Mouse (Mus musculus) lung, postnatal 4 days (tissue): ENCODE results near the gene Plekhg5.
"Not testable (repeated sequence)": the region's sequence is repeated elsewhere in the genome, so short reads cannot be mapped to it uniquely, and the experiment has no call there.

Experiments used
- DNase-seq, 2 experiments: peaks; one replicate each; pipeline ENCODE4 v3.0.0; 2021

Plekhg5 gene

DNA sequence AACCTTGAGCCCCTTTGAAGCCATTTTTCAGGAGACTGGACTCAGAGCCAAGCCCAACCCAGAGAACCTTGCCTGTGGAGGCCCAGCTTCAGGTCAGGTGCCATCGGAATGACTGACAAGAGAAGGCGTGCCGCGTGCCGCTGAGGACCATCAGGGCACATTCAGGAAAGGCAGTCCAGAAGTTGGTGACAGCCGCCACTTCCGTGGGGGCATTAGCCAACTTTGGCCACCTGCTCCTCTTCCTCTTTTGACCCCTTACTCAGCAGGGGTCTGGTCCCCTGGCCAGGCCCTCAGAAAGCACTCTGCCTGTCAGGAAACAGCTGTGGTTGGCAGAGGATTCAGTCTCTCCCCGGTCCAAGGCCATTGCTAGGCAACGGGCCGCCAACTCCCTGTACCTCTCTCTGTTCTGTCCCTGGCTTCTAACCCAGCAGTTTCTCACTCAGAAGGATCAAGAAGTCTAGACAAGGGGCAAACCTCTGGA, at the start of gene Plekhg5:
Gene Plekhg5 (plus strand): TSS at position 378 of the 481 bp plus-strand sequence.
- DNase-seq = peak; percentile 62 to 82

DNA sequence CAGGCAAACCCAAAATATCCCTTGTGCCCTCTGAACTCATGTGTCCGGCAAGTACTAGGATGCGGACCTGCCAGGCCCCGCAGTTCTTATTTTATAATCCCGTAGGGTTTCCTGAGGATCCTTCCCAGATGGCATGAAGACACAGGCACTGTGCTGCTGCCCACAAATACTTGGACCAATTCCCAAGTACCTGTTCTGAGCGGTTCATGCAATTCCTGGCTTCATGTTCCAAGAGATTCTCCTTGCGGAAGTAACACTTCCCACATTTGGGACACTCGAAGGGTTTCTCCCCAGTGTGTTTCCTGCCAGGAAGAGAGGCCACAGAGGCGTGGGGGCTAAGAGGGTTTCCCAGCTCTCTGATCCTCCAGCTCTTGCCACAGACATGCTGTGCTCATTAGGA, 49.8 kb upstream of the Plekhg5 start:
- no peak for DNase-seq

DNA sequence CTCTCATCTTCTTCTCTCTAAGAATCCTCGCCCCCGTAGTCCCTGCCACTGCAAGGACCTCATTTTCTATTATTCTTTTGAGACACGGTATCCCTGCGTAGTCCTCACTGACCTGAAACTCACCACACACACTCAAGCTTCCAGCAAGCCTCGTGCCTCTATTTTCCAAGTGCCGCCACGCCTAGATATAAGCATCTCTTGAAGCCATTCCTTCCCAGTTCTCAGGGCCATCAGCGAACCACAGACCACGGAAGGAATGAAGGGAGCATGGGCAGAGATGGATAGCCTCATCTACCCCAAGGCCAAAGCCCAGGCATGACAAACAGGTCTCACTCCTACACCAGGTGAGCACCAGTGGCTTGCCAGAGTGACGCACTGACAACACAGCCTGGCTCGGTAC, 47.8 kb upstream of the Plekhg5 start:
- no peak for DNase-seq

DNA sequence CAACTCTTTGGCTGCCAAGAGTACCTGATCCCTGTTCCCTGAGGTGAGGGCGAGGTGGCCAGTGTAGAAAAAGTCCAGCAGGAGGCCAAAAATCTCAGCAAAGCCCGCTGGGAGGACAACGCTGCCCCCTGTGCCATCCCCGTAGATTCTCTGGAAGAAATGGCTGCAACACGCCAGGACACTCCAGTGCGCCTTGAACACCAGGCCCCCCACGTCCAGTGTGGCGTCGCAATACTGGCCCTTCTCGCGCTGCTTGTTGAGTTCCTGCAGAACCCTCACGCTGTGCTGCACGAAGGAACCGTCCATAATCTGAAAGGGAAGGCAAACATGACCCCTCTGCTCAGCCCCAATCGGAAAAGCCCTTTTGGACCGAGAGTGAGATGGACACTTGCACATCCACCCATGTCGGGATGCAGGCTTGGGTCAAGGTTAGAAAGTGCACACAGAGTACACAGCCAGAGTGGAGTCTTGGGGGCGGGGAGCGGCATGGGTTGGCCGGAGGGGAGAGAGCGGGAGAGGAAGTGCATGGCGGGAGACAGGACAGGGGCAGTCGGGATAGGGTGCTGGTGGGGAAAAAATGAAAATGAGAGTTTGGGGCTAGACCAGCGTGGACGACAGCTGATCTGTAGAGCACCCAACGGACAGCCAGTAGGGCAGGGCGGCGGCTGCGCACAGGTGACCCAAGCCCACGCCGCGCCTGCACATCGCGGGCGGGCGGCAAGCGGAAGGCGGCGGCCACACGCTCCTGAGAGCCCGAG, 45.4 kb upstream of the Plekhg5 start:
- DNase-seq = peak in 1 of 2 experiments; percentile 64

DNA sequence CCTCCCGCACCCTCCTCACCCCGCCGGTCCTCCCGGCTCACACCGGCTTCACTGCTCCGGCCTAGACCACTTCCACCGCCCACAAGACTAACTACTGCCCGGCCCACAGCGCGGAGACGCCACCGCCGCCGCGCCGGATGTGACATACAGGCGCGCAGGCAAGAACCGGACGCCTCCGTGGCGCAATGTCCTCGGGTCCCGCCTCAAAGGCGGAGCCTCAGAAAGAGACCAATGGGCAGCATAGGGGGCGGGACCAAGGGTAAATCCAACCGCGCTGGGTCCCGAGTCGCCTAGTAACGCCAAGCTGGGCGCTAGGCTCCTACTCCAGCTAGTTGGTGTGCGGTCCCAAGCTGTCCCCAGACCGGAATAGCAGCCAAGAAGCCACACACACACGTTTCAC, 44.8 kb upstream of the Plekhg5 start, which contains the start of gene Zbtb48:
Gene Zbtb48 (minus strand): TSS at position 148 of the 400 bp plus-strand sequence.
- DNase-seq = peak; percentile 98

DNA sequence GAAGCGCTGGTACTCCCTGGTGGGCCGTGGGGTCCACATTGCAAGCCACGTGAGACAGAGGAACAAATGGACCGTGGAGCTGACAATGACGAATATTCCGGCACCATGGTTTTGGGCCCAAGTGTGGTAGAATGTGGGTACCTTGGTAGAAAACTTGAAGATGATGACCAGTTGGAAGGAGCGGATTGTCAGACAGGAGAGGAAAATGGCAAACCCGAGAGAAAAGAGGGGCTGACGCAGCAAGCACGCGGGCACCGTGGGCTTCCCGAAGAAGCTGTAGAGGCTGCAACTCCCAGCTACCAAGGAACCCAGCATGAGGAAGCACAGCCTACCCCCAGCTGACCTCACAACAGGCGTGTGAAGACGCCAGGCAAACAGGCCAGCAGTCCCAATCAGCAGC, 43.8 kb upstream of the Plekhg5 start:
- no peak for DNase-seq

DNA sequence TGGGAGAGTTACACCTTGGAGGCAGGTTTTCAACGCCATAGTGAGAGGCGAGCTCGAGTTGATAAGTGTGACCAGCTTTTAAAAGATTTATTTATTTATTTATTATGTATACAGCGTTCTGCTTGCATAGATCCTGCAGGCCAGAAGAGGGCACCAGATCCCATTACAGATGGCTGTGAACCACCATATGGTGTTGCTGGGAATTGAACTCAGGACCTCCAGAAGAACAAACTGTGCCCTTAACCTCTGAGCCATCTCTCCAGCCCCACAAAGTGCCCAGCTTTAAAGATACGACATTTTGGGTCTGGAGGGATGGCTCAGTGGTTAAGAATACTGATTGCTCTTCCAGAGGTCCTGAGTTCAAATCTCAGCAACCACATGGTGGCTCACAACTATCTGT, 43.2 kb upstream of the Plekhg5 start:
- DNase-seq = peak in 1 of 2 experiments; percentile 44

DNA sequence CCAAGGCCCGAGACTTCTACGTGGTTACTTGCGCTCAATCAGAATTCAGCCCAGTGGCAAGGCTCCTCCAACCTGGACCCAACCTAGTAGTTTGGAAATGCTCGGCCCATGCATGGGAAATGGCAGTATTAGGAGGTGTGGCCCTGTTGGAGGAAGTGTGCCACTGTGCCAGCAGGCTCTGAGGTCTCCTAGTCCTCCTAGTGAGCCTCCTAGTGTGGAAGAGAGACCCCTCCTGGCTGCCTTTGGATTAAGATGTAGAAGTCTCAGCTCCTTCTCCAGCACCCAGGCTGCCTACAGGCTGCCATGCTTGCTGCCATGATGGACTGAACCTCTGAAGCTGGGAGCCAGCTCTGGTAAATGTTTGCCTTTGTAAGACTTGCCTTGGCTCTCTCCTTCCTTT, 42.3 kb upstream of the Plekhg5 start:
- DNase-seq = peak in 1 of 2 experiments; percentile 43

DNA sequence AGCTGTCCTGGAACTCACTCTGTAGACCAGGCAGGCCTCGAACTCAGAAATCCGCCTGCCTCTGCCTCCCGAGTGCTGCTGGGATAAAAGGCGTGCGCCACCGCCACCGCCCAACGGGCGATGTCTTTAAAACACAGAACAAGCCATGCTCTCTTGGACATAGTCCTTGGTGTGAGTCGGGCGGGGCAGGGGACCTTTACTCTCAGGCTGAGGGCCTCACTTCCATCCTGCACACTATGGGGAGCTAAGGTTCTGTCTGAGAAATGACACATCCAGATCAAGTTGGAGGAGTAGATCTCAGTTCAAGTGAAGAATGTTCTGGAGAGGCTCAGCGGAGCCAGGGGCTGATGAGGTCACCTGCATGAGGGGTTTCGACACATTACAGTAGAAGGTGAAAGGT, 39.4 kb upstream of the Plekhg5 start:
- DNase-seq = no peak

DNA sequence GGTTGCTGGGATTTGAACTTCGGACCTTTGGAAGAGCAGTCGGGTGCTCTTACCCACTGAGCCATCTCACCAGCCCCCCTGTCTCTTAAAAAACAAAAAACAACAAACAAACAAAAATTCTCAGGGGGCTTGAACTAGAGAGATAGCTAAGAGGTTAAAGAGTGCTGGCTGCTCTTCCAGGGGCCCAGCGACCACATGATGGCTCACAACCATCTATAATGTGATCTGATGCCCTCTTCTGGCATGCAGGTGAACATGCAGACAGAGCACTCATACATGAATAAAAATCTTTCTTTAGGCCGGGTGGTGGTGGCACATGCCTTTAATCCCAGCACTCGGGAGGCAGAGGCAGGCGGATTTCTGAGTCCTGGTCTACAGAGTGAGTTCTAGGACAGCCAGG, 35.8 kb upstream of the Plekhg5 start:
- not testable (repeated sequence) for DNase-seq

DNA sequence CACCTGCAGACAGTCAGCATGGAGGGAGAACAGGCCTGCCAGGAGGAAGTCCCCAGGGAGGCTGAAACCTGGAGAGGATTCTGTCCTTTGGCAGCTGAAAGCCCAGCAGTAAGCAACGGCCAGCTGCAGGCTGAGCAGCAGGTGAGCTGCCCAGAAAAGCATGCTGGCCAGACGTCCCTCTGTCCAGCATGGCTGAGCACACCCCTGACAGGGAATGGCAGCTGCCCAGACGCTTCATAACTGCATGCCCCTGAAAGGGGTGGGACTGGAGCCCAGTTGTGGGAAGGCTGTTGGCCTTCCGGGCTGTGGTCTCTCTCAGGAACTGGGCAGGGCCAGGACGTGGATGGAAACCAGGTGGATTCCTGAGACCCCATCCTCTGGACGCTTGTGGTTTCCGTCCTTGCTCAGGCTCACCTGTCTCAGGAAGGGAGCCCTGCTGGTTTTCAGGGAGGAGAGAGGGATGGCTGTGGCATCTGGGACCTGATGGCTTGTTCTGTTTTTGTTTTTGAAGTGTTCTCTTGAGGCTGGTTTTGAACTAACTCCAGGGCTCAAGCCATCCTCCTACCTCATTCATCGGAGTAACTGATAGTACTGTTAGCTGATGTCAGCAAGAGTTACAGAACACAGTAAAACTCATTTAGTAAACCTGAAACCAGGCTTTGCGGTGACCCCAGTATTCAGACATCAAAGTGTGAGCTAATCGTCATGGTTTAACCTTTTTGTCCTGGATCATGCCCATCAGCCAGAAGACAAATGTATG, 33.9 kb upstream of the Plekhg5 start, which contains the start of gene Tas1r1:
Gene Tas1r1 (minus strand): TSS at position 344 of the 760 bp plus-strand sequence.
- no peak for DNase-seq

DNA sequence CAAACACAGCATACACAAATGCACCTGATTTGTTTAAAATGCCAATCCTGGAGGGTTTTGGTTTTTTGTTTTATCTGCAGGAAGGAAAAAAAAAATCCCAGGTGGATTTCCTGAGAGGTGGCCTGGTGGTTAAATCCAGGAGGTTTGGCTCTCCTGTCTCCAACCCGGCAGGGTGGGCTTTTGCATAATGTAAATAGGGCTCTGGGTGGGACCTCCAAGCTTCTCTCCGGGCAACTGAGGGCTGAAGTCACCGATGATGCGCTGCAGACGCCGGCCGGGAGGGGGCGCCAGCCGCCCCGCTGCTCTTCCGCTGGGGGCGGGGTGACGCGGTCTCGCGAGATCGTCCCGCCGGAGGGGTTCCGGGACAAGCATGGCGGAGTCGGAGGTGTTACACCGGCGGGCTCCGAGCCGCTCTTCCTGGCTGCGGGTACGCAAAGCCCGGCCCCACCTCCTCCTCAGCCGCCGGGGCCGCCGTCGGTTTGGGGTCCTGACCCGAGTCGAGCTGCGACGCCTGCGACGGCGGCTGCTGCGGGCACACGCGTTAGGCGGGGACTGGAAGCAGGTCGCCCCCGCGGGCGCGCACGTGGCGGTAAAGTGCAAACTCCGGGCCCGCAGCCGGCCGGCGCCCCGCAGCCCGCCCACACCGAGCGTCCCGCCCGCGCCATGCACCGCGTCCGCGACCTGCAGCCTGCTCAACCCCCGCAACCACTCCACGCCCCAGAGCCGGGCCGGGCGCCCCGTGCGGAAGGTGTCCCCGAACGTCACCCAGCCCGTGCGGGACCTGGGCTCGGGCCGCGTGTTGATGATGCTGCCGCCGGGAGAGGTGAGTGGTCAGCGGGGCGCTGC, 33.1 kb upstream of the Plekhg5 start, which contains the start of gene Nol9:
Gene Nol9 (plus strand): TSS at position 337 of the 846 bp plus-strand sequence.
- DNase-seq = peak; percentile 95 to 96

DNA sequence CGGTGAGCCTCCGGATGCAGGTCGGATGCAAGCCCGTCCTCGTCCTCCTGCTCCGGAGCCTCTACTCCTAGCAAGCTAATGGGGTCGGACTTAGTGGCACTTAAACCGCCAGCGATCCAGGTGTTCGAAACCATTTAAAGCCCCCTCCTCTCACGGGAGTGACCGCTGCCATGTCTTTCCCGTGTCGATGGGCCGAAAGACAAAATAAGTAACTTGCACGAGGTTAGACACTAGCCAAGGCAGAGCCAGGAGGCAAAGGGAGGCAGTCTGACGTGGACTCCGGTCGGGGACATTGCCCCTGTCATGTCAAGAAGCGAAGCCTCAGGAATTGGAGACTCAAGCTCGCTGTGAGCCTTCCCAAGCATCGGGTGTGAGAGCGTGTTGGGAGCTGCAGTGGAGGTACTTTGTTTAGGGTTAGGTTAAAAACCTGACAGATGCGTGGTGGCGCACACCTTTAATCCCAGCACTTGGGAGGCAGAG, 32.4 kb upstream of the Plekhg5 start:
- no peak for DNase-seq

DNA sequence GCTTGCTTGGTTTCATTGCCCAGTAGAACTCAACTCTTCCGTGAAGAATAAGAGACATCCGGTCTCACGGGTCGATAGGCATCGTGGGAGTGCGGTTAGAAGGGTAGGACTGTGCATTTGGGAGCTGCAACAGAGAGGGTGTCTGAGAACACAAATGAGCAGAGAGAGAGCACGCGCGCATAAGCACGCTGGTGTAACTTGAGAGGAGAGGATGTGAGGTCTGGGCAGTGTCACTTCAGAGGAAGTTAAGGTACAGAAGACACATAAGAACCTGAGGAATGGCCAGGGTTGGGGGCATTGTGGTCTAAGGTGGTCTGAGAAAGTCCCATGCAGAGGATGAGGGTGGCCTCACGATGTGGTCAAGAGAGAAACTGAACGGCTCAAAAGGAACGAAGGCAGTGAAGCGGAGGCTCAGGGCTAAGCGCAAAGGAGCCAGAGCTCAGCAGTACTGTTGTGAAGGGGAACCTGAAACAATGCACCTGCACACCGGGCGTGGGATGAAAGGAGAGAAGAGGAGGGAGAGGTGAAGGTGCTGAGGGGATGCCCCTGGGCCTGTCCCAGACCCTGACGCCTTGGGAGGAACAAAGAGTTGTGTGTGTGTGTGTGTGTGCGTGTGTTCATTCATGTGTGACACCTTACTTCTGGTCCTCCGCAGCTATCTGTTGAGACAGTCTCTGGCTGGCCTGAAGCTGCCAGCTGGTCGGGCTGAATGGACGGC, 30.2 kb upstream of the Plekhg5 start:
- DNase-seq = no peak

DNA sequence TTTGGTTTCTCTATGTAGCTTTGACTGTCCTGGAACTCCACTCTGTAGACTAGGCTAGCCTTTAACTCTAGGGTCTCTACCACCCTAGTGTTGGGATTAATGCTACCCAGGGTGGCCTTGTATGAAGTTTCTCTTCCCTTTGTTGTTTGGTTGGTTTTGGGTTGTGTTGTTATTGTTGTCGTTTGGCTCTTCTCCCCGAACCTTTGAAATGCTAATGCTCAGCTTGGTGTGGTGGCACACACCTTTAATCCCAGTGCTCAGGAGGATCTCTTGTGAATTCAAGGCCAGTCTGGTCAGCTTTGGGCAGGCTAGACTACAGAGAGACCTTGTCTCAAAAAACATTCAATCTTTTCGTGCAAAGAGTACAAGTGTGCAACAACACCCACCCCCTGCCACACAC, 29.1 kb upstream of the Plekhg5 start:
- DNase-seq = no peak

DNA sequence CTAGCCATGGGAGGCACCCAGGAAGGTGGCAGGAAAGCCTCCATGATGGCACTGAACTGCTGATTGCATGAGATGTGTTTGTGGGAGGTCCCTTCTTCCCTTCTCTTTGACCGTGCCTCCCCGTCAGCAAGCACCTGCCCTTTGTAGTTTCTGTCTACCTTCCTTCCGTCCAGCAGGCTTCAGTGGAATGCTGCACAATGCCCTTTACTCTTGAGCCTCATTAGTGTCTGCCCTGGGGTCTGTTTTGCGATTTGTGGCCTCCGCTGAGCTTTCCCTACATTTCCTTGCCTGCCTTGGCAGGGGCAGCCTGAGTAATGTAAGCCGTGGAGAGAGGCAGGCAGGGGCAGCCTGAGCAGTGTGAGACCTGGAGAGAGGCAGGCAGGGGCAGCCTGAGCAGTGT, 27.7 kb upstream of the Plekhg5 start:
- no peak for DNase-seq

DNA sequence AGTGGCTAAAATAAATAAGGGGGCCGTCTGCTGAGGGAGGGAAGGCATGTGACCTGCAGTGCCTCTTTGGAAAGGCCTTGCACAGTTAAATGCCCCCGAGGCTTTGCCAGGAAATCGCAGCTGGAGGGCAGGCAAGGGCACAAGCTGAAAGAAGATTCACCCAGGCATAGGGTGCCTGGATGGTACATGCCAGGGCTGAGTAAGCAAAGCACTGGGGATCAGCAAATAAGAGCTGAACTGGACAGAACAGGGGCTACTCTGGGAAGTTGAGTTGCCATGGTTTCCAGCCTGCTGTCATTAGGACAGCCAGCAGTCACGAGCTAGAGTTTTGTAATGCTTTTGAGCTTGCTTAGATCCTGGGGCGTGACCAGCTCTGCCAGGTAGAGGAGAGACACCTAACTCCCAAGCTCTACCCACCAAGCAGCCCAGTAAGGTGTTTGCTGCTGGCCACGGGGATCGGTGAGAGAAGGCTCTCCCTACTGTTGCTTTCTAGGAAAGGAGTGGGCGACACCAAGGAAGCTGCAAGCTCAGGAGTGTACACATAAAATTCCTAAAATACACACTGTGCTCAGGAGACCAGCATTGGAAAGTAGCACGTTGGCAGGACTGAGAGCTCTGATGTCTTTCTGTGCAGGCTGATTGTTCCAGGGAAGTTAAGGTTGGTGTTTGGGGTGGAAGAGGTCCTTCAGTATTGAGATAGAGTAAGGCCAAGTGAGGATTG, 9.7 kb upstream of the Plekhg5 start:
- DNase-seq = peak in 1 of 2 experiments; percentile 37

DNA sequence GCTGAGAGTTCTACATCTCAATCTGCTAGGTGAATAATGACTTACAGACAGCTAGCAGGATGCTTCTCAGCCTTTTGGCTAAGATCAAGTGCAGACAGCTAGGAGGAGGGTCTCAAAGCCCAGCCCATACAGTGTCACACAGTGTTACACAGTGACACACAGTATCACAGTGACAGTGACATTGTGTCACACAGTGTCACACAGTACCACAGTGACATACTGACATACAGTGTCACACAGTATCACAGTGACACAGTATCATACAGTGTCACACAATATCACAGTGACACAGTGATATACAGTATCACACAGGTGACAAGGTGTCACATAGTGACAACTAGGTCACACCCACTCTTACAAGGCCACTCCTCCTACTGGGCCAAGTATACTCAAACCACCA, 5.0 kb upstream of the Plekhg5 start:
- DNase-seq = no peak

DNA sequence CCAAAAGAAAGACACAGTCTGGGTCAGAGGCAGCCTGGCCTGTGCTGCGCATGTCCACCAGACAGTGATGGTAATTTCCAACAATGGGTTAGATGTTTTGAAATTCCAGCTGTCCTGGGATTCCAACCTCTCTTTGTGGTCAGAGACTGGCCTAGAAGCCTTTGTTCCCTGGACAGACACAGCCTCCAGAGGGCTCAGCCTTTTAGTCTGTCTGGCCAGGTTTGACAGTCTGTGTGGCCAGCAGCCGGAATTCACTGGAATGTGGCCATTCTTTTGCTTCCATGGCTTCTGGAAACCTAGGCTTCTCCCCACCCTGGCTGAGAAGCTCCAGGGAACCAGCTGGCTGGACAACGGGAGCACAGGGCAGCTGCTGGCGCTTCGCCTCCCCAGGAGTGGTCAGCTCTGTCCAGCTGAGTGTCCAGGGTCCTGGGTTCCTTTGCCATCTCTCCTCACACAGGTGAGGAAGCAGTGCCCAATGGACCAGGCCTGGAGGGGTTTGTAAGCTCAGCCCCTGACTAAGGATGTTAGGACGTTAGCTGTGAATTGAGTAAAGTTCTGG, 4.1 kb upstream of the Plekhg5 start:
- DNase-seq = no peak

DNA sequence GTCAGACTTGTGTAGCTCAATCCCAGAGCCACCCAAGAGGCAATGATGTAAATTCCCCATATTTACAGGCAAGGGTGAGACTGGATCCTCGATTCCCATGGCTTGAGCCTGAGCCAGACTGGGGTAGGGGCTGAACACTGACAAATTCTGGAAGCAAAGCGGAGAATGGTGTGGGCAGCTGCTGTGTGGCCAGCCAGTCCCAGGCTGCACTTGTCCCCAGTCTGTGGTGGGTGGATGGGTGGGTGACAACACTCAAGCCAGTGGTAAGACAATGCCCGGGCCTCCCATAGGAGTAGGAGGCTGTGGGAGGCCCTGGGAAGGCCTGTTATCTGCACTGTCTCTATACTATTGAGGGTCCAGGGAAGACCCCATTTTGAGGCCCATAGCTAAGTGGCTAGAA, 3.1 kb upstream of the Plekhg5 start:
- DNase-seq = no peak
